Mouse (Mus musculus): ENCODE results near the gene Med25. TPM values are rescaled to one million over a fixed set of nuclear protein-coding genes. Genes with fewer than 3 reads are reported as not detected.

The Med25 gene
- polyA plus RNA-seq, 1 experiment: 143 TPM

- Histone ChIP-seq H3K4me1 (ENCODE audit: control insufficient read depth, insufficient read depth, low read length) (peaks cover 14% of the 10 kb centered on the region), H3K36me3 (ENCODE audit: control insufficient read depth, insufficient read depth, low read length) (no peaks in the 10 kb centered on the region), H3K27me3 (ENCODE audit: control insufficient read depth, insufficient read depth, low read length) (no peaks in the 10 kb centered on the region), H3K4me3 (ENCODE audit: control insufficient read depth, low read depth, low read length) (no peak overlapping the region), H3K27ac (ENCODE audit: control insufficient read depth, insufficient read depth, low read depth, low read length) (no peak overlapping the region)
- no peak for TF ChIP-seq POLR2A (IDR thresholded peaks at IDR 0.05; ENCODE audit: control insufficient read depth, low read depth, low read length)
- TF ChIP-seq CTCF (IDR thresholded peaks at IDR 0.05; ENCODE audit: control insufficient read depth, insufficient read depth, insufficient replicate concordance, low read depth, low read length): no peak
Measured at GRCm38 (mm10) chr7:44836423-44837053, 56.0 kb downstream of the Med25 start.

- Histone ChIP-seq H3K27ac (ENCODE audit: control insufficient read depth, insufficient read depth, low read depth, low read length) (no peak overlapping the region), H3K36me3 (ENCODE audit: control insufficient read depth, insufficient read depth, low read length) (no peaks in the 10 kb centered on the region), H3K4me1 (ENCODE audit: control insufficient read depth, insufficient read depth, low read length) (peaks cover 14% of the 10 kb centered on the region), H3K27me3 (ENCODE audit: control insufficient read depth, insufficient read depth, low read length) (no peaks in the 10 kb centered on the region), H3K4me3 (ENCODE audit: control insufficient read depth, low read depth, low read length) (no peak overlapping the region)
- TF ChIP-seq CTCF (IDR thresholded peaks at IDR 0.05; ENCODE audit: control insufficient read depth, insufficient read depth, insufficient replicate concordance, low read depth, low read length): no peak
Measured at GRCm38 (mm10) chr7:44836016-44836404, 56.5 kb downstream of the Med25 start.

- Histone ChIP-seq H3K27ac (ENCODE audit: control insufficient read depth, insufficient read depth, low read depth, low read length) (no peak overlapping the region), H3K27me3 (ENCODE audit: control insufficient read depth, insufficient read depth, low read length) (no peaks in the 10 kb centered on the region), H3K4me3 (ENCODE audit: control insufficient read depth, low read depth, low read length) (no peak overlapping the region), H3K36me3 (ENCODE audit: control insufficient read depth, insufficient read depth, low read length) (no peaks in the 10 kb centered on the region), H3K4me1 (ENCODE audit: control insufficient read depth, insufficient read depth, low read length) (peaks cover 13% of the 10 kb centered on the region)
- TF ChIP-seq POLR2A (IDR thresholded peaks at IDR 0.05; ENCODE audit: control insufficient read depth, low read depth, low read length) (no peak), CTCF (IDR thresholded peaks at IDR 0.05; ENCODE audit: control insufficient read depth, insufficient read depth, insufficient replicate concordance, low read depth, low read length) (no peak)
Measured at GRCm38 (mm10) chr7:44835373-44836015, 57.0 kb downstream of the Med25 start.

- Histone ChIP-seq H3K4me3 (ENCODE audit: control insufficient read depth, low read depth, low read length) (no peak overlapping the region), H3K4me1 (ENCODE audit: control insufficient read depth, insufficient read depth, low read length) (peaks cover 2% of the 10 kb centered on the region), H3K27ac (ENCODE audit: control insufficient read depth, insufficient read depth, low read depth, low read length) (no peak overlapping the region), H3K27me3 (ENCODE audit: control insufficient read depth, insufficient read depth, low read length) (no peaks in the 10 kb centered on the region), H3K36me3 (ENCODE audit: control insufficient read depth, insufficient read depth, low read length) (peaks cover 2% of the 10 kb centered on the region; the same call in 1 of the 2 replicates)
- no peak for TF ChIP-seq POLR2A (IDR thresholded peaks at IDR 0.05; ENCODE audit: control insufficient read depth, low read depth, low read length)
- TF ChIP-seq CTCF (IDR thresholded peaks at IDR 0.05; ENCODE audit: control insufficient read depth, insufficient read depth, insufficient replicate concordance, low read depth, low read length): no peak
Measured at GRCm38 (mm10) chr7:44832763-44833162, 59.7 kb downstream of the Med25 start.

- Histone ChIP-seq H3K4me3 (ENCODE audit: control insufficient read depth, low read depth, low read length) (no peak overlapping the region), H3K27me3 (ENCODE audit: control insufficient read depth, insufficient read depth, low read length) (no peaks in the 10 kb centered on the region), H3K27ac (ENCODE audit: control insufficient read depth, insufficient read depth, low read depth, low read length) (no peak overlapping the region), H3K36me3 (ENCODE audit: control insufficient read depth, insufficient read depth, low read length) (peaks cover 2% of the 10 kb centered on the region; the same call in 1 of the 2 replicates), H3K4me1 (ENCODE audit: control insufficient read depth, insufficient read depth, low read length) (peaks cover 2% of the 10 kb centered on the region)
- no peak for TF ChIP-seq POLR2A (IDR thresholded peaks at IDR 0.05; ENCODE audit: control insufficient read depth, low read depth, low read length)
- TF ChIP-seq CTCF (IDR thresholded peaks at IDR 0.05; ENCODE audit: control insufficient read depth, insufficient read depth, insufficient replicate concordance, low read depth, low read length): no peak
Measured at GRCm38 (mm10) chr7:44828706-44829105, 63.8 kb downstream of the Med25 start.

- no peak overlapping the region for H3K27ac ChIP-seq (ENCODE audit: control insufficient read depth, insufficient read depth, low read depth, low read length)
- no peak for TF ChIP-seq CTCF (IDR thresholded peaks at IDR 0.05; ENCODE audit: control insufficient read depth, insufficient read depth, insufficient replicate concordance, low read depth, low read length)
- TF ChIP-seq POLR2A (IDR thresholded peaks at IDR 0.05; ENCODE audit: control insufficient read depth, low read depth, low read length): no peak
- H3K27me3 ChIP-seq (ENCODE audit: control insufficient read depth, insufficient read depth, low read length): no peaks in the 10 kb centered on the region
- H3K4me1 ChIP-seq (ENCODE audit: control insufficient read depth, insufficient read depth, low read length): peaks cover 2% of the 10 kb centered on the region; the same call in 1 of the 2 replicates
- H3K4me3 ChIP-seq (ENCODE audit: control insufficient read depth, low read depth, low read length): no peak overlapping the region
- peaks cover 2% of the 10 kb centered on the region; the same call in 1 of the 2 replicates for H3K36me3 ChIP-seq (ENCODE audit: control insufficient read depth, insufficient read depth, low read length)
Measured at GRCm38 (mm10) chr7:44826771-44827170, 65.7 kb downstream of the Med25 start.

Other genes starting within 250 kb of the Med25 start
- 1.2 and 2.6 TPM in 2 replicates for gene Myh14, start 221.9 kb downstream of the Med25 start, polyA plus RNA-seq (2012; rRNA removed)
- gene Izumo2, start 184.0 kb downstream of the Med25 start, polyA plus RNA-seq (2012; rRNA removed): 171 and 196 TPM in 2 replicates
- gene Vrk3, start 144.3 kb downstream of the Med25 start, polyA plus RNA-seq (2012; rRNA removed): 131 and 149 TPM in 2 replicates
- 1.6 and 1.9 TPM in 2 replicates for gene Zfp473, start 141.7 kb downstream of the Med25 start, polyA plus RNA-seq (2012; rRNA removed)
- gene Nup62, start 76.6 kb downstream of the Med25 start, polyA plus RNA-seq (2012; rRNA removed): 181 and 183 TPM in 2 replicates
- 97.2 and 97.6 TPM in 2 replicates for gene Il4i1, start 76.3 kb downstream of the Med25 start, polyA plus RNA-seq (2012; rRNA removed)
- gene Atf5, start 76.1 kb downstream of the Med25 start, polyA plus RNA-seq (2012; rRNA removed): 21.6 TPM in 2 replicates
- gene Akt1s1, start 43.7 kb downstream of the Med25 start, polyA plus RNA-seq (2012; rRNA removed): 31.5 and 35.7 TPM in 2 replicates
- gene Tbc1d17, start 43.6 kb downstream of the Med25 start, polyA plus RNA-seq (2012; rRNA removed): 24.4 and 28.5 TPM in 2 replicates
- gene Pnkp, start 35.6 kb downstream of the Med25 start, polyA plus RNA-seq (2012; rRNA removed): 26.5 and 29.4 TPM in 2 replicates
- gene Ptov1, start 22.9 kb downstream of the Med25 start, polyA plus RNA-seq (2012; rRNA removed): 171 and 187 TPM in 2 replicates
- gene Fuz, start 3.4 kb upstream of the Med25 start, polyA plus RNA-seq (2012; rRNA removed): 39.2 and 40.0 TPM in 2 replicates
- 323 and 343 TPM in 2 replicates for gene Ap2a1, start 36.8 kb upstream of the Med25 start, polyA plus RNA-seq (2012; rRNA removed)
- 1,042 and 1,092 TPM in 2 replicates for gene Tsks, start 50.5 kb upstream of the Med25 start, polyA plus RNA-seq (2012; rRNA removed)
- 137 and 148 TPM in 2 replicates for gene Cpt1c, start 82.1 kb upstream of the Med25 start, polyA plus RNA-seq (2012; rRNA removed)
- 59.6 and 60.1 TPM in 2 replicates for gene Prmt1, start 93.9 kb upstream of the Med25 start, polyA plus RNA-seq (2012; rRNA removed)
- gene Irf3, start 104.9 kb upstream of the Med25 start, polyA plus RNA-seq (2012; rRNA removed): 108 and 114 TPM in 2 replicates
- 85.4 and 93.5 TPM in 2 replicates for gene Bcl2l12, start 106.0 kb upstream of the Med25 start, polyA plus RNA-seq (2012; rRNA removed)
- 25.1 and 27.4 TPM in 2 replicates for gene Scaf1, start 123.7 kb upstream of the Med25 start, polyA plus RNA-seq (2012; rRNA removed)
- 43.4 and 44.2 TPM in 2 replicates for gene Rras, start 125.2 kb upstream of the Med25 start, polyA plus RNA-seq (2012; rRNA removed)
- 3.4 and 3.5 TPM in 2 replicates for gene Prr12, start 160.2 kb upstream of the Med25 start, polyA plus RNA-seq (2012; rRNA removed)
- 115 and 123 TPM in 2 replicates for gene Nosip, start 169.7 kb upstream of the Med25 start, polyA plus RNA-seq (2012; rRNA removed)
- 27.3 and 27.9 TPM in 2 replicates for gene Prrg2, start 170.0 kb upstream of the Med25 start, polyA plus RNA-seq (2012; rRNA removed)
- gene Rcn3, start 199.5 kb upstream of the Med25 start, polyA plus RNA-seq (2012; rRNA removed): 10.4 and 16.3 TPM in 2 replicates
- 5.4 and 5.8 TPM in 2 replicates for gene Fcgrt, start 211.1 kb upstream of the Med25 start, polyA plus RNA-seq (2012; rRNA removed)
- gene Rps11, start 231.7 kb upstream of the Med25 start, polyA plus RNA-seq (2012; rRNA removed): 169 and 192 TPM in 2 replicates
- gene Rpl13a, start 236.0 kb upstream of the Med25 start, polyA plus RNA-seq (2012; rRNA removed): 859 and 869 TPM in 2 replicates
- gene Gm45713, start 243.5 kb upstream of the Med25 start, polyA plus RNA-seq (2012; rRNA removed): 0.06 and 0.41 TPM in 2 replicates
- 3.8 and 3.9 TPM in 2 replicates for gene Flt3l, start 243.7 kb upstream of the Med25 start, polyA plus RNA-seq (2012; rRNA removed)